Comparison of ENCODE assay signal across 8 mouse cellular contexts in genomic region chr1:33757491-33758041, GRCm38 (mm10). TPM values are rescaled to one million over a fixed set of nuclear protein-coding genes. Genes with fewer than 3 reads are reported as not detected.
A peak's percentile ranks its signal among the peaks of the same experiment; 100 is the strongest.
DNase-seq lines count a peak whose midpoint lies in the region; ATAC-seq and TF ChIP-seq lines count a peak whose summit lies in the region.

Bag2 (minus strand) TSS chr1:33757795.

- peak within 1 kb of the TSS; percentile 82 for H3K9ac ChIP-seq in CH12.LX (ENCODE audit: insufficient read depth, low read depth)
- peak within 1 kb of the TSS; percentile 81 for H3K9ac ChIP-seq in forebrain, embryonic 11.5 days (ENCODE audit: low read length)
- peak within 1 kb of the TSS; percentile 79 for H3K9ac ChIP-seq in heart, postnatal 0 days (replicated peaks; ENCODE audit: low read depth, low read length)
- peak within 1 kb of the TSS; percentile 82 for H3K9ac ChIP-seq in lung, embryonic 16.5 days (ENCODE audit: low read length)

- TF ChIP-seq RAD21 in CH12.LX (IDR thresholded peaks at IDR 0.05; ENCODE audit: low read depth, low read length) = no peak

- peaks cover 40% of the 10 kb centered on the region for H3K79me2 ChIP-seq in CH12.LX (replicated peaks; ENCODE audit: control insufficient read depth, extremely low read depth, insufficient read depth, poor library complexity, severe bottlenecking)

- no peaks in the 10 kb centered on the region for H3K27me3 ChIP-seq in CH12.LX (replicated peaks)
- no peaks in the 10 kb centered on the region for H3K27me3 ChIP-seq in forebrain, embryonic 11.5 days (ENCODE audit: control insufficient read depth, insufficient read depth, low read length)
- H3K27me3 ChIP-seq in heart, postnatal 0 days (ENCODE audit: control insufficient read depth, insufficient read depth, low read length) = no peaks in the 10 kb centered on the region
- no peaks in the 10 kb centered on the region for H3K27me3 ChIP-seq in lung, embryonic 16.5 days (ENCODE audit: control insufficient read depth, insufficient read depth, low read depth, low read length)

- TF ChIP-seq CTCF in CH12.LX (conservative IDR thresholded peaks at IDR 0.05 in 1 of 2, IDR thresholded peaks at IDR 0.05 in 1 of 2; ENCODE audit: low read depth in 2 of 2, low read length in 2 of 2) = no peak
- TF ChIP-seq CTCF in heart, postnatal 0 days (IDR thresholded peaks at IDR 0.05; ENCODE audit: low read depth) = no peak

- no peak within 1 kb of the TSS for H3K27ac ChIP-seq in CH12.LX (ENCODE audit: insufficient read depth, low read depth)
- no peak within 1 kb of the TSS for H3K27ac ChIP-seq in forebrain, embryonic 11.5 days (ENCODE audit: low read depth, low read length)
- peak within 1 kb of the TSS; percentile 81 for H3K27ac ChIP-seq in heart, postnatal 0 days (ENCODE audit: low read depth)
- H3K27ac ChIP-seq in lung, embryonic 16.5 days (ENCODE audit: low read length) = peak within 1 kb of the TSS; percentile 44; the same call in 1 of the 2 replicates

- H3K4me3 ChIP-seq in CH12.LX (replicated peaks in 1 of 3; ENCODE audit: low read depth in 2 of 3, low read length in 2 of 3, poor library complexity in 1 of 3) = peak within 1 kb of the TSS; percentile 70 to 92 (median 89)
- peak within 1 kb of the TSS; percentile 58 for H3K4me3 ChIP-seq in forebrain, embryonic 11.5 days (ENCODE audit: low read depth, low read length)
- H3K4me3 ChIP-seq in heart, postnatal 0 days (ENCODE audit: low read depth, low read length) = peak within 1 kb of the TSS; percentile 73
- H3K4me3 ChIP-seq in lung, embryonic 16.5 days (ENCODE audit: low read length) = peak within 1 kb of the TSS; percentile 79

- dilution Hi-C loops in CH12.LX (cut with MboI; ENCODE audit: extremely low pct_ligation_motif_present, extremely low pct_unique_long_range_greater_than_20kb, low sequenced_read_pairs) = no loop called here

- H3K4me1 ChIP-seq in CH12.LX (ENCODE audit: control insufficient read depth in 1 of 2, insufficient read depth in 2 of 2) = peaks cover 6 to 29% of the 10 kb centered on the region in 2 experiments
- peaks cover 7% of the 10 kb centered on the region; the same call in 1 of the 2 replicates for H3K4me1 ChIP-seq in forebrain, embryonic 11.5 days (replicated peaks; ENCODE audit: control insufficient read depth, insufficient read depth, low read length)
- H3K4me1 ChIP-seq in heart, postnatal 0 days (ENCODE audit: control insufficient read depth, insufficient read depth) = peaks cover 3% of the 10 kb centered on the region; the same call in 1 of the 2 replicates
- peaks cover 17% of the 10 kb centered on the region for H3K4me1 ChIP-seq in lung, embryonic 16.5 days (replicated peaks; ENCODE audit: control insufficient read depth, insufficient read depth, low read length)

- ATAC-seq in forebrain, embryonic 11.5 days (replicated peaks; ENCODE audit: low FRiP score) = peak; percentile 87
- ATAC-seq in heart, postnatal 0 days (ENCODE audit: insufficient read depth, low read depth) = peak; percentile 94
- peak; percentile 93 for ATAC-seq in lung, embryonic 16.5 days (ENCODE audit: low read depth)

- in situ Hi-C loops in CH12.LX (cut with MboI; ENCODE audit: low pct_ligation_motif_present, low pct_unique_long_range_greater_than_20kb, low sequenced_read_pairs) = no loop called here

- TF ChIP-seq POLR2A in CH12.LX (IDR thresholded peaks at IDR 0.05; ENCODE audit: low read depth, low read length) = peak; percentile 71

- H3K36me3 ChIP-seq in CH12.LX (replicated peaks in 1 of 2; ENCODE audit: control insufficient read depth in 1 of 2, insufficient read depth in 1 of 2, low read length in 1 of 2) = peaks cover 0 to 46% of the 10 kb centered on the region in 2 experiments
- H3K36me3 ChIP-seq in forebrain, embryonic 11.5 days (ENCODE audit: control insufficient read depth, insufficient read depth, low read length) = no peaks in the 10 kb centered on the region
- no peaks in the 10 kb centered on the region for H3K36me3 ChIP-seq in heart, postnatal 0 days (replicated peaks; ENCODE audit: control insufficient read depth, insufficient read depth, low read length)
- H3K36me3 ChIP-seq in lung, embryonic 16.5 days (ENCODE audit: control insufficient read depth, insufficient read depth, low read length) = no peaks in the 10 kb centered on the region

- H3K4me2 ChIP-seq in CH12.LX (ENCODE audit: insufficient read depth, low read depth, poor library complexity, severe bottlenecking) = peak within 1 kb of the TSS; percentile 94
- H3K4me2 ChIP-seq in forebrain, embryonic 11.5 days (ENCODE audit: low read depth, low read length, severe bottlenecking) = peak within 1 kb of the TSS; percentile 86
- peak within 1 kb of the TSS; percentile 93 for H3K4me2 ChIP-seq in heart, postnatal 0 days (ENCODE audit: low read depth, low read length)
- peak within 1 kb of the TSS; percentile 94 for H3K4me2 ChIP-seq in lung, embryonic 16.5 days (ENCODE audit: low read depth, low read length)

- under 1% methylated on average over 61 of the region's 61 CpGs for WGBS in forebrain, embryonic 11.5 days
- 1% methylated on average over 61 of the region's 61 CpGs for WGBS in heart, postnatal 0 days
- 0% methylated on average over 50 of the region's 61 CpGs for WGBS in lung, embryonic 16.5 days

- TF ChIP-seq EP300 in CH12.LX (IDR thresholded peaks at IDR 0.05; ENCODE audit: low read length) = no peak
- no peak for TF ChIP-seq EP300 in heart, postnatal 0 days (IDR thresholded peaks at IDR 0.05; ENCODE audit: low read depth)

- H3K9me3 ChIP-seq in CH12.LX (replicated peaks; ENCODE audit: low read length) = no peaks in the 10 kb centered on the region
- H3K9me3 ChIP-seq in forebrain, embryonic 11.5 days (ENCODE audit: control insufficient read depth, low read length) = no peaks in the 10 kb centered on the region
- no peaks in the 10 kb centered on the region for H3K9me3 ChIP-seq in heart, postnatal 0 days (replicated peaks; ENCODE audit: control insufficient read depth, low read length)
- no peaks in the 10 kb centered on the region for H3K9me3 ChIP-seq in lung, embryonic 16.5 days (ENCODE audit: control insufficient read depth, low read length)

- peak; percentile 43 for DNase-seq in CH12.LX (ENCODE audit: extremely low read depth)
- DNase-seq in c-Kit-positive CD71-positive TER-119-negative erythroid progenitor cells, embryonic 14.5 days (ENCODE audit: low read depth) = peak; percentile 25
- DNase-seq in forebrain, embryonic 11.5 days (ENCODE audit: low spot score) = peak; percentile 81
- peak; percentile 61 for DNase-seq in heart, postnatal 0 days (ENCODE audit: low spot score)
- peak; percentile 40 to 79 for DNase-seq in kidney, postnatal 36 days
- DNase-seq in ovary, postnatal 10 days (ENCODE audit: low spot score) = peak; percentile 42
- DNase-seq in thymus, postnatal 14 days = peak; percentile 58

TF ChIP-seq in CH12.LX, 34 proteins besides CTCF, POLR2A, EP300 and RAD21 (continues in another document):
- TF ChIP-seq MAFK (IDR thresholded peaks at IDR 0.05; ENCODE audit: insufficient replicate concordance, low read length) = no peak
- 0 out of 2 replicates have a peak, but pooled peaks have one; percentile 40 for TF ChIP-seq MEF2A (IDR thresholded peaks at IDR 0.05; ENCODE audit: borderline replicate concordance, low read depth, low read length)
- TF ChIP-seq USF2 (conservative IDR thresholded peaks at IDR 0.05; ENCODE audit: low read depth, low read length) = no peak
- no peak for TF ChIP-seq SMC3 (IDR thresholded peaks at IDR 0.05; ENCODE audit: low read depth, low read length)
- no peak for TF ChIP-seq BHLHE40 (IDR thresholded peaks at IDR 0.05; ENCODE audit: low read depth, low read length)
- TF ChIP-seq MAX (IDR thresholded peaks at IDR 0.05; ENCODE audit: low read length) = no peak
- no peak for TF ChIP-seq JUND (conservative IDR thresholded peaks at IDR 0.05; ENCODE audit: low read depth, low read length)
- TF ChIP-seq CHD2 (IDR thresholded peaks at IDR 0.05; ENCODE audit: low read length) = no peak
- TF ChIP-seq ZC3H11A (IDR thresholded peaks at IDR 0.05; ENCODE audit: low read depth, low read length) = no peak
- no peak for TF ChIP-seq PAX5 (IDR thresholded peaks at IDR 0.05; ENCODE audit: low read length)
- TF ChIP-seq UBTF (IDR thresholded peaks at IDR 0.05; ENCODE audit: low read depth, low read length) = peak; percentile 72; the same call in 1 of the 2 replicates
- TF ChIP-seq ZMIZ1 (IDR thresholded peaks at IDR 0.05; ENCODE audit: low read depth, low read length) = peak; percentile 67
- TF ChIP-seq TBP (conservative IDR thresholded peaks at IDR 0.05; ENCODE audit: low read depth, low read length) = no peak
- no peak for TF ChIP-seq USF1 (IDR thresholded peaks at IDR 0.05; ENCODE audit: low read depth, low read length)
- TF ChIP-seq SIN3A (IDR thresholded peaks at IDR 0.05; ENCODE audit: low read length) = no peak
- peak; percentile 55 for TF ChIP-seq TCF12 (IDR thresholded peaks at IDR 0.05; ENCODE audit: low read depth, low read length)
- TF ChIP-seq E2F4 (IDR thresholded peaks at IDR 0.05; ENCODE audit: insufficient replicate concordance, low read depth, low read length) = no peak
- no peak for TF ChIP-seq RCOR1 (conservative IDR thresholded peaks at IDR 0.05; ENCODE audit: low read depth, low read length)
- 0 out of 2 replicates have a peak, but pooled peaks have one; percentile 50 for TF ChIP-seq KAT2A (IDR thresholded peaks at IDR 0.05; ENCODE audit: insufficient replicate concordance, low read length)
- TF ChIP-seq HCFC1 (IDR thresholded peaks at IDR 0.05; ENCODE audit: low read depth, low read length) = no peak
- no peak for TF ChIP-seq MYC (IDR thresholded peaks at IDR 0.05; ENCODE audit: low read depth, low read length)
- TF ChIP-seq NELFE (IDR thresholded peaks at IDR 0.05; ENCODE audit: low read depth, low read length) = peak; percentile 62
- no peak for TF ChIP-seq ZKSCAN1 (IDR thresholded peaks at IDR 0.05; ENCODE audit: borderline replicate concordance, low read depth, low read length)
- TF ChIP-seq POLR2AphosphoS2 (IDR thresholded peaks at IDR 0.05; ENCODE audit: low read depth, low read length) = peak; percentile 14; the same call in 1 of the 2 replicates
- TF ChIP-seq MAZ (IDR thresholded peaks at IDR 0.05; ENCODE audit: low read depth, low read length) = peak; percentile 55; the same call in 1 of the 2 replicates
- TF ChIP-seq ZNF384 (IDR thresholded peaks at IDR 0.05; ENCODE audit: low read depth, low read length) = no peak
- TF ChIP-seq IRF4 (IDR thresholded peaks at IDR 0.05; ENCODE audit: low read depth, low read length) = no peak

RNA-seq across cellular contexts. Expression of gene Bag2, which starts in this region (rescaled TPM):
- 51.1 and 54.8 TPM in 2 replicates for total RNA-seq in CH12.LX (2012; rRNA removed)
- total RNA-seq in CH12.LX (2014; rRNA removed) = 73.5 and 81.7 TPM in 2 replicates
- 62.1 and 64.4 TPM in 2 replicates for polyA plus RNA-seq in CH12.LX (2012; ENCODE audit: insufficient read length, low read depth)
- polyA plus RNA-seq in forebrain, embryonic 11.5 days (2014; fragmentation: Nextera tagmentation; extraction: Ambion mirVana) = 33.9 and 34.0 TPM in 2 replicates
- total RNA-seq in heart, postnatal 0 days (2014; rRNA removed; ENCODE audit: low replicate concordance) = 62.5 and 76.3 TPM in 2 replicates
- polyA plus RNA-seq in heart, postnatal 0 days (2015; fragmentation: Nextera tagmentation; extraction: Ambion mirVana) = 67.0 and 77.9 TPM in 2 replicates
- polyA plus RNA-seq in lung, embryonic 16.5 days (2015; fragmentation: Nextera tagmentation; extraction: Ambion mirVana) = 39.0 and 39.3 TPM in 2 replicates

Comparison
In these comparisons a context has a peak if more than half of its experiments do, and no peak if none do; other contexts are left out.
1. DNase-seq: peak in every context shown above with its lines; median percentile 81 in forebrain, embryonic 11.5 days; 61 in heart, postnatal 0 days; 60 in kidney, postnatal 36 days; 58 in thymus, postnatal 14 days; 43 in CH12.LX; 42 in ovary, postnatal 10 days; 25 in c-Kit-positive CD71-positive TER-119-negative erythroid progenitor cells, embryonic 14.5 days.
2. H3K27ac ChIP-seq: peak in heart, postnatal 0 days (single experiment) and lung, embryonic 16.5 days (single experiment); none in CH12.LX (single experiment) and forebrain, embryonic 11.5 days (single experiment).
3. Peak in every context shown above with its lines, with median percentiles within 50 percentile points of each other: H3K4me2 ChIP-seq, H3K4me3 ChIP-seq, H3K9ac ChIP-seq and ATAC-seq.